Comparison of ENCODE assay signal across 8 mouse cellular contexts in genomic region chr11:101119131-101119760, GRCm38 (mm10). TPM values are rescaled to one million over a fixed set of nuclear protein-coding genes. Genes with fewer than 3 reads are reported as not detected.
DNase-seq lines count a peak whose midpoint lies in the region; ATAC-seq and TF ChIP-seq lines count a peak whose summit lies in the region.

No protein-coding gene starts in this region.

- H3K4me2 ChIP-seq in embryonic facial prominence, embryonic 13.5 days, result peak overlapping the region; percentile 95
- peak overlapping the region; percentile 68 for H3K4me2 ChIP-seq in intestine, postnatal 0 days (replicated peaks; ENCODE audit: low read depth)
- H3K4me2 ChIP-seq in midbrain, postnatal 0 days (ENCODE audit: low read depth, low read length, poor library complexity, severe bottlenecking), result peak overlapping the region; percentile 89

- peaks cover 31% of the 10 kb centered on the region for H3K36me3 ChIP-seq in embryonic facial prominence, embryonic 13.5 days
- peaks cover 11% of the 10 kb centered on the region; the same call in 1 of the 2 replicates for H3K36me3 ChIP-seq in intestine, postnatal 0 days (ENCODE audit: control insufficient read depth, insufficient read depth)
- H3K36me3 ChIP-seq in midbrain, postnatal 0 days (ENCODE audit: insufficient read depth, low read length), result peaks cover 7% of the 10 kb centered on the region; the same call in 1 of the 2 replicates

- H3K4me1 ChIP-seq in embryonic facial prominence, embryonic 13.5 days, result peaks cover 28% of the 10 kb centered on the region
- peaks cover 13% of the 10 kb centered on the region for H3K4me1 ChIP-seq in intestine, postnatal 0 days (replicated peaks; ENCODE audit: control insufficient read depth, insufficient read depth, low read length)
- peaks cover 15% of the 10 kb centered on the region; the same call in 1 of the 2 replicates for H3K4me1 ChIP-seq in midbrain, postnatal 0 days (ENCODE audit: insufficient read depth, low read length)

- H3K4me3 ChIP-seq in embryonic facial prominence, embryonic 13.5 days, result peak overlapping the region; percentile 98
- peak overlapping the region; percentile 87 for H3K4me3 ChIP-seq in intestine, postnatal 0 days (ENCODE audit: low read depth, low read length)
- peak overlapping the region; percentile 75 for H3K4me3 ChIP-seq in midbrain, postnatal 0 days (ENCODE audit: low read depth, low read length)

- H3K9me3 ChIP-seq in embryonic facial prominence, embryonic 13.5 days, result no peaks in the 10 kb centered on the region
- no peaks in the 10 kb centered on the region for H3K9me3 ChIP-seq in intestine, postnatal 0 days (ENCODE audit: control insufficient read depth)
- no peaks in the 10 kb centered on the region for H3K9me3 ChIP-seq in midbrain, postnatal 0 days (ENCODE audit: low read length)

- peak; percentile 61 for ATAC-seq in frontal cortex, adult (ENCODE audit: low TSS enrichment)
- peak; percentile 70 for ATAC-seq in embryonic facial prominence, embryonic 13.5 days (ENCODE audit: insufficient number of reproducible peaks, insufficient read depth, low FRiP score, low TSS enrichment, low read depth)
- ATAC-seq in intestine, postnatal 0 days, result peak; percentile 80
- ATAC-seq in midbrain, postnatal 0 days (ENCODE audit: low FRiP score), result peak; percentile 74

- peak overlapping the region; percentile 96 for H3K9ac ChIP-seq in embryonic facial prominence, embryonic 13.5 days
- H3K9ac ChIP-seq in intestine, postnatal 0 days (ENCODE audit: low read depth, low read length), result peak overlapping the region; percentile 87
- H3K9ac ChIP-seq in midbrain, postnatal 0 days (replicated peaks; ENCODE audit: low read length, poor library complexity, severe bottlenecking), result peak overlapping the region; percentile 85

- H3K27me3 ChIP-seq in embryonic facial prominence, embryonic 13.5 days, result no peaks in the 10 kb centered on the region
- no peaks in the 10 kb centered on the region for H3K27me3 ChIP-seq in intestine, postnatal 0 days (replicated peaks; ENCODE audit: control insufficient read depth, insufficient read depth, low read length)
- no peaks in the 10 kb centered on the region for H3K27me3 ChIP-seq in midbrain, postnatal 0 days (ENCODE audit: insufficient read depth, low read length)

- DNase-seq in frontal cortex, postnatal 36 days (ENCODE audit: low spot score in 2 of 2), result no peak
- peak; percentile 42 for DNase-seq in 3T3-L1 (ENCODE audit: low read depth, low spot score)
- no peak for DNase-seq in midbrain, postnatal 0 days (ENCODE audit: low spot score)
- DNase-seq in embryo, embryonic 10 days (ENCODE audit: low spot score), result no peak
- DNase-seq in right cerebral cortex, postnatal 25 days, result no peak

- WGBS in embryonic facial prominence, embryonic 13.5 days, result under 1% methylated on average over 39 of the region's 39 CpGs
- under 1% methylated on average over 38 of the region's 39 CpGs for WGBS in intestine, postnatal 0 days
- under 1% methylated on average over 32 of the region's 39 CpGs for WGBS in midbrain, postnatal 0 days

- peak overlapping the region; percentile 78 for H3K27ac ChIP-seq in embryonic facial prominence, embryonic 13.5 days
- peak overlapping the region; percentile 86 for H3K27ac ChIP-seq in intestine, postnatal 0 days (ENCODE audit: low read depth, low read length)
- peak overlapping the region; percentile 91 for H3K27ac ChIP-seq in midbrain, postnatal 0 days (ENCODE audit: low read depth, low read length)

- peak; percentile 59 for TF ChIP-seq CTCF in intestine, postnatal 0 days (IDR thresholded peaks at IDR 0.05; ENCODE audit: low read depth)
- peak; percentile 52 for TF ChIP-seq CTCF in midbrain, postnatal 0 days (IDR thresholded peaks at IDR 0.05)

RNA-seq across cellular contexts. Expression of gene Retreg3, which starts 0.4 kb away (rescaled TPM):
- 19.2 and 21.4 TPM in 2 replicates for polyA plus RNA-seq in embryonic facial prominence, embryonic 13.5 days (2015; fragmentation: Nextera tagmentation; extraction: Ambion mirVana)
- 10.3 and 12.3 TPM in 2 replicates for polyA plus RNA-seq in intestine, postnatal 0 days (2015; fragmentation: Nextera tagmentation; extraction: Ambion mirVana)
- 54.9 and 61.7 TPM in 2 replicates for total RNA-seq in midbrain, postnatal 0 days (2014; rRNA removed)
- 24.8 and 26.0 TPM in 2 replicates for polyA plus RNA-seq in midbrain, postnatal 0 days (2015; fragmentation: Nextera tagmentation; extraction: Ambion mirVana)

RNA-seq across cellular contexts. Expression of gene Tubg1, which starts 0.5 kb away (rescaled TPM):
- 69.7 and 77.2 TPM in 2 replicates for polyA plus RNA-seq in embryonic facial prominence, embryonic 13.5 days (2015; fragmentation: Nextera tagmentation; extraction: Ambion mirVana)
- 20.0 and 20.6 TPM in 2 replicates for polyA plus RNA-seq in intestine, postnatal 0 days (2015; fragmentation: Nextera tagmentation; extraction: Ambion mirVana)
- 40.5 and 52.6 TPM in 2 replicates for total RNA-seq in midbrain, postnatal 0 days (2014; rRNA removed)
- polyA plus RNA-seq in midbrain, postnatal 0 days (2015; fragmentation: Nextera tagmentation; extraction: Ambion mirVana), result 64.4 and 64.6 TPM in 2 replicates

RNA-seq across cellular contexts. Expression of gene Psmc3ip, which starts 24.0 kb away (rescaled TPM):
- 43.5 and 46.1 TPM in 2 replicates for polyA plus RNA-seq in embryonic facial prominence, embryonic 13.5 days (2015; fragmentation: Nextera tagmentation; extraction: Ambion mirVana)
- 9.1 and 10.5 TPM in 2 replicates for polyA plus RNA-seq in intestine, postnatal 0 days (2015; fragmentation: Nextera tagmentation; extraction: Ambion mirVana)
- 5.3 and 6.9 TPM in 2 replicates for total RNA-seq in midbrain, postnatal 0 days (2014; rRNA removed)
- 8.9 and 10.3 TPM in 2 replicates for polyA plus RNA-seq in midbrain, postnatal 0 days (2015; fragmentation: Nextera tagmentation; extraction: Ambion mirVana)

RNA-seq across cellular contexts. Expression of gene Mlx, which starts 32.2 kb away (rescaled TPM):
- polyA plus RNA-seq in embryonic facial prominence, embryonic 13.5 days (2015; fragmentation: Nextera tagmentation; extraction: Ambion mirVana), result 46.8 and 50.9 TPM in 2 replicates
- 93.3 and 96.4 TPM in 2 replicates for polyA plus RNA-seq in intestine, postnatal 0 days (2015; fragmentation: Nextera tagmentation; extraction: Ambion mirVana)
- 60.7 and 61.3 TPM in 2 replicates for total RNA-seq in midbrain, postnatal 0 days (2014; rRNA removed)
- 64.1 and 67.8 TPM in 2 replicates for polyA plus RNA-seq in midbrain, postnatal 0 days (2015; fragmentation: Nextera tagmentation; extraction: Ambion mirVana)

RNA-seq across cellular contexts. Expression of gene Tubg2, which starts 36.5 kb away (rescaled TPM):
- polyA plus RNA-seq in embryonic facial prominence, embryonic 13.5 days (2015; fragmentation: Nextera tagmentation; extraction: Ambion mirVana), result 12.6 and 12.9 TPM in 2 replicates
- polyA plus RNA-seq in intestine, postnatal 0 days (2015; fragmentation: Nextera tagmentation; extraction: Ambion mirVana), result 2.5 and 2.8 TPM in 2 replicates
- 38.4 and 40.6 TPM in 2 replicates for total RNA-seq in midbrain, postnatal 0 days (2014; rRNA removed)
- 86.1 and 93.8 TPM in 2 replicates for polyA plus RNA-seq in midbrain, postnatal 0 days (2015; fragmentation: Nextera tagmentation; extraction: Ambion mirVana)
